Mouse (Mus musculus) activated CD4-positive, CD25-positive, alpha-beta regulatory T cell, adult 4 months (primary cell): ENCODE results near the gene Gm20696. TPM values are rescaled to one million over a fixed set of nuclear protein-coding genes. Genes with fewer than 3 reads are reported as not detected.

ENCODE experiments used
- ATAC-seq: one replicate; pipeline ENCODE4 v1.8.0; 2017
- polyA plus RNA-seq, 2 experiments: library from polyadenylated mRNA; unstranded; fragments of 100-300 nt; shearing (Covaris generic); gene quantifications; one replicate each; pipeline ENCODE4 v1.2.1; 2017

Gm20696 gene
- polyA plus RNA-seq, 2 experiments from 2014 or later, result 11.9 to 13.1 TPM

GRCm38 (mm10) chr6:99241625-99242395, 424.8 kb downstream of the Gm20696 start:
- peak; percentile 81 for ATAC-seq

DNA sequence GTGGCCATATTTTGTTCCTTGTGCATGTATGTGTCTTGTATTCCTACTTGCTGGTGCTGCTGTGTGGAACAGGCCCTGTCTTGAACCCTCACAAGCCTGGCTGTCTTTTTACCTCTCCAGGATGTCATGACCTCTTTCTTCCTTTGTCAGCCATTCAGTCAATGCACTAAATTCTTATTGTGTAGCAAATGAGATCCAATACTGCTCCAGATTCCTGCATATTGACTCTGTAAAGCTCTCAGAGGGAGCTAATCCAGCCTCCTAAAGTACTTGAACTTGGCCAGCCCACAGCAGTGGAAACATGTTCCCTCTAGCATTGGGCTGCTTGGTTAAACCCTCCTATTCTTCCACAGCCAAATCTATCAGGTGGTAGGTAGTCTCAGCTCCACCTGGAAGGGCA, 425.8 kb downstream of the Gm20696 start:
- no peak for ATAC-seq

GRCm38 (mm10) chr6:99235588-99235987, 431.0 kb downstream of the Gm20696 start:
- no peak for ATAC-seq

GRCm38 (mm10) chr6:99233411-99233810, 433.2 kb downstream of the Gm20696 start:
- no peak for ATAC-seq

DNA sequence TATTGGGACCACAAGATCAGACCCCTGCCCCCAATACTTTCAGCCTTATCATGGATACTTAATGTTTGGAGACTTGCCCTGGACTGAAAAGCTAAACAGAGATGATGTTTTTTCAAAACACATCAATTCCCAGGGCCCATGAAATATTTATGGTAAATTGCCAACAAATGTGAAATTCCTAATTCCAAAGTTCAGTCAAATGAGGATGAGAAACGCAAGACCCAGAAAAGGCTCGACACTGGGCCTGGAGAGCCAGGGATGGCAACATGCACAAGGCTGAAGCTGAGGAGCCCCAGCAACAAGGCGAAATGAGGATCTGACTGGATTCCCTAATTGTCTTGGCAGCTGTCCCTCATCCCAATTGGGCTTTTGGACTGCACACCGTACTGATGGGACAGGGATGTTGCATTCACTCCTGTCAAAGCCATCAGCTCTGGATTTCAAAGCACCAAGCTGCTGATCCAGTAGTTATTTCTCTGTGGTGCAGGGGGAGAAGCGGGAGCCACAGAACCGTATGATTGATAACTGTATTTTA, 438.2 kb downstream of the Gm20696 start:
- no peak for ATAC-seq

GRCm38 (mm10) chr6:99221147-99221546, 445.4 kb downstream of the Gm20696 start:
- ATAC-seq, result no peak

- ATAC-seq, result peak; percentile 74
Observed at GRCm38 (mm10) chr6:99220472-99220871, 446.1 kb downstream of the Gm20696 start.

GRCm38 (mm10) chr6:99217846-99218245, 448.8 kb downstream of the Gm20696 start:
- ATAC-seq, result no peak

DNA sequence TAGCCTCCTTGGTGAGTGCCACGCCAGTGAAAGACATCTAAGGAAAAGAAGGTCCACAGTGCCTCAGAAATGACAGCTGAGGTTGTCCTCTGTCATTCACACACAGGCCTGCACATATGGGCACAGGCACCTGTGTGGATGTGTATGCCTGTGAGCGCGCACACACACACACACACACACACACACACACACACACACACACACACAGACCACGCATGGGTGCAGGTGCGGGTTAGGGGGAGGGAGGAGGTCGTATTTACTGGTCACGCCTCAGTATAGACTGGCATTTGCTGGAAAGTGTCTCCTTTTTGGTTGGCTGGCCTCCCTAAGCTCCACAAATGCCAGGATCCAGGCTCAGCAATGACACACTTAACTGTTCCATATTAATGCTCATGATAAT, 449.4 kb downstream of the Gm20696 start:
- no peak for ATAC-seq

DNA sequence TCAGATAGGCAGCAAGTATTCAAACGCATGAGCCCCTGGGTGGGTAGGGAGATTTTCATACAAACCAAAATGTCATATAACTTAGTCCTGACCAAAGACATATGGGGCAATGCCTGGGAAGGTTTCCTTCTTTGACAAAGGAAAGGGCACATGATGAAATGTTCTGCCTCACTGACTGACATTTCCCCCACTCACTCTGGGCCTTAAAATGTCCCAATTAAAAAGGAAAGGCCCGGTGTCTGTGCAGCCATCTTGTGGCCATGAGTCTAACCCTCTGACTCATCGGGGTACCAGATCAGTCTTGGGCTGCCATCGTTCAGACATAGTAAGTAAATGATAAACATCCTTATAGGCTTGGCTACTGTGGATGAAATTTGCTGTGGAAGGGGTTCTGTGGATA, 454.1 kb downstream of the Gm20696 start:
- no peak for ATAC-seq

DNA sequence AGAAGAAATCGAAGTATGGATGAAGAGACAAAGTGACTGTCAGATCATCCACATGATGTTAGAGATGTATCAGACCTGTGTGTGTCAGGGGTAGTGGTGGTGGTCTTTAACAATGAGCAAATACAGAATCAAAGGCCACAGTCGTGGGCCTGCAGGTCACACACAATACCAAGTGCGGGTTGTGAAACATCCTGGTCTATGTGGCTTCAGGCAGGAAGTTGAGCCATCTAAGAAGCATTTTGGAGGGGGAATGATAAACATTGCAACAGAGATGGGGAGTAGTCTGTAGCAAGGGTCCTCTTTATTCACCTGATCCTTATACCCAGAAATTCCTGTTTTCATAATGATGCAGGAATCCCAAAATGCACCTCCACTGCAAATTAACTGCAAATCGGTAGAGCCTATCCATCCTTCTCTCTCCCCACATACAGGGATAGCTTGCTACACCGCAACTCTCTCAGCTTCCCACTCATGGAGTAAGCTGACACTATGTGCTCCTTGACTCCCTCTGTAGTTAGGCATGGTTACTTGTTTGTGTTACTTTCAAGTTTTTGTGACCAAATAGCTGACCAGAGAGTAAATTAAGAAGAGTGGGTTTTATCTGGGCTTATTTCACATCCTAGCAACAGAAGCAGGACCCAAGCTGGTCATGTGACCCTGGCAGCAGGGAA, 454.8 kb downstream of the Gm20696 start:
- no peak for ATAC-seq

DNA sequence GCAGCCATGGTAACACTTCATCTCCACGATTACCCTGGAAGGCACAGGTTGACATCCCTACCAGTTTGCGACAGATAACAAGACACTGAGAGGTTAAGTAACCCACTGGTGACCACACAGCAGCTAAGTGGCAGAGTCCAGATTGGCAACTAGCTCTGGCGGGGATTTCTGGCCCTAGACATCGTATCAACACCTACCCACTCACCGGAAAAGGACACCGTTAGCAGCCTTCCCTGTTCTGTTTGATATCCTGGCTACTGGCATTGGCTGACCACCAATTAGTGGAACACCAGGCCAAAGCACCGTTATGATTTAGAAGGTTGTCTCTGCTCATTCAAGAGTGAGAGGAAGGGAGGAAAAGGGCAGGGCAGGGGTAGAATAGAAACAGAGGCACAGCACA, 456.4 kb downstream of the Gm20696 start:
- ATAC-seq, result no peak

Other genes starting within 250 kb of the Gm20696 start
- 100 to 1,000 TPM; 210 to 217 TPM for gene Foxp1, start 144.1 kb downstream of the Gm20696 start, polyA plus RNA-seq
- 10 to 100 TPM; 33.8 to 35.1 TPM for gene Eif4e3, start within 50 bp of the Gm20696 start, polyA plus RNA-seq
- gene Gpr27, start 25.9 kb upstream of the Gm20696 start, polyA plus RNA-seq, result not detected
- not detected for gene Prok2, start 59.6 kb upstream of the Gm20696 start, polyA plus RNA-seq